Mouse (Mus musculus) spleen, adult 2 months (tissue): ENCODE data around the gene Dcn.

Experiments used
- CTCF ChIP-seq: fragments of 200-500 bp; IDR thresholded peaks from 2 replicates; pipeline ENCODE4 v1.5.1; 2011; ENCODE audit warnings: mild to moderate bottlenecking, inconsistent platforms; ENCODE audit not compliant: insufficient read depth, insufficient read length, insufficient replicate concordance; ENCODE audit errors: extremely low read depth
- POLR2A ChIP-seq: fragments of 200-500 bp; IDR thresholded peaks from 2 replicates; pipeline ENCODE4 v1.6.1; 2011; ENCODE audit warnings: low read depth, low read length, inconsistent platforms

DNA sequence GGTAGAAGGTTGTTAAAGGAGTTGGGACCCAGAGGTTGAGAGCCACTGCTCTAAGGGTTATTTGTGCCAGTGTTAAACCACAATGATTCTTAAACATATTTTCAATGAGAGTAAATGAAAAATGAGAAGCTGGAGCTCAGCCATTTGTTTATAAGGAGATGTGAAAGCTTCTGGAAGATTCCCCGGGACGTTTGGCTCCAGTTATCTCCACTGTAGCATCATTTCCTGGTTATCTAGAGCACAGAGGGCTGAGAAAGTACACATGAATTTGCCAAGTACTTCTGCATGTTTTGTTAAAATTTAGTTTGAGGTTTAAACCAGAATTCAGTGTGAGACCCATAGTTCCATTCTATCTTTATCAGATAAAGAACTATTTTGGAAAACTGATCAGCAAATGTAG lies 5.7 kb downstream of the Dcn start:
- TF ChIP-seq POLR2A = no peak
- no peak for TF ChIP-seq CTCF
